ENCODE assay signal across 10 mouse cellular contexts in the genomic region with DNA sequence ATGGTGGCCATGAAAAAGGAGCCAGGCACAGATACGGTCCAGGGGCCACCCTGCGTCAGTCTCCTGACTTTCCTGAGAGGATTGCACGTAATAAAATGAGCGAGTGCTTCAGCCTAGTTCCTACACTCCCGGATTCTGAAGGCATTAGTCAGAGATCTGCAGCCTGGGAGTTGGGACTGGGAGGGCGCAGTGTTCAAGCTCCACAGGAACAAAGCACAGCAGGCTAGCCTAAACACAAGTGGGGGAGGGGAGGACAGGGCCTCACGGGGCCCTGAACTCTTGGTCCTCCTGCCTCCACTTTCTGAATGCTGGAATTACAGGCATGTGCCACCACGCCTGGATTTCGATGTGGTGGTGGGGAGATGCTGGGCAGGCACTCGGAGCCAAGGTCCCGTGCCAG. TPM values are rescaled to one million over a fixed set of nuclear protein-coding genes. Genes with fewer than 3 reads are reported as not detected.
A peak's percentile ranks its signal among the peaks of the same experiment; 100 is the strongest.
DNase-seq lines count a peak whose midpoint lies in the region; ATAC-seq and TF ChIP-seq lines count a peak whose summit lies in the region.
"Had no signal": no experiment of that assay in that cellular context is flagged by ENCODE, and none has a peak within 500 bp of the region (broad histone marks: within the 10 kb centered on the region; RNA-seq: fewer than 3 reads in every experiment).

No protein-coding gene starts in this region.

- peaks cover 88% of the 10 kb centered on the region for H3K4me1 ChIP-seq in heart, embryonic 12.5 days (replicated peaks)
- H3K4me1 ChIP-seq in embryonic facial prominence, embryonic 11.5 days (ENCODE audit: control insufficient read depth, insufficient read depth, low read length) = peaks cover 15% of the 10 kb centered on the region
- H3K4me1 ChIP-seq in lung, adult 2 months (ENCODE audit: control insufficient read depth, insufficient read depth, low read length) = peaks cover 75% of the 10 kb centered on the region

- H3K27ac ChIP-seq in heart, embryonic 12.5 days (ENCODE audit: poor library complexity, severe bottlenecking) = peak overlapping the region; percentile 78; the same call in 1 of the 2 replicates
- no peak overlapping the region for H3K27ac ChIP-seq in embryonic facial prominence, embryonic 11.5 days (replicated peaks; ENCODE audit: low read depth, low read length)

- DNase-seq in heart, adult 18-20 months = no peak
- peak; percentile 99 for DNase-seq in 3T3-L1 (ENCODE audit: low read depth, low spot score)
- DNase-seq in embryonic facial prominence, embryonic 11.5 days (ENCODE audit: low spot score) = peak; percentile 47
- peak; percentile 46 for DNase-seq in lung, adult 2 months
- no peak for DNase-seq in left cerebral cortex, adult 9 months (ENCODE audit: low spot score in 2 of 2)
- DNase-seq: right cerebral cortex, postnatal 25 days had no signal

- 37% methylated on average over 11 of the region's 11 CpGs for WGBS in heart, embryonic 12.5 days
- WGBS in embryonic facial prominence, embryonic 11.5 days = 40% methylated on average over 11 of the region's 11 CpGs
- WGBS in lung, adult 2 months = 27% methylated on average over 11 of the region's 11 CpGs

- H3K36me3 ChIP-seq in heart, embryonic 12.5 days = peaks cover 82% of the 10 kb centered on the region
- peaks cover 17% of the 10 kb centered on the region for H3K36me3 ChIP-seq in embryonic facial prominence, embryonic 11.5 days (replicated peaks; ENCODE audit: control insufficient read depth, insufficient read depth, low read depth, low read length)

- ATAC-seq in heart, embryonic 12.5 days (ENCODE audit: insufficient number of reproducible peaks, low FRiP score) = no peak
- no peak for ATAC-seq in embryonic facial prominence, embryonic 11.5 days (replicated peaks; ENCODE audit: insufficient number of reproducible peaks, low FRiP score, low TSS enrichment, low read depth)
- no peak for ATAC-seq in monocyte, adult 5-6 weeks (replicated peaks; ENCODE audit: insufficient number of reproducible peaks, low FRiP score, low TSS enrichment, poor library complexity, severe bottlenecking)
- ATAC-seq in megakaryocyte, adult 5-6 weeks (ENCODE audit: poor library complexity, severe bottlenecking) = no peak
- ATAC-seq: hindbrain, embryonic 16.5 days had no signal

- TF ChIP-seq CTCF in lung, adult 2 months (IDR thresholded peaks at IDR 0.05; ENCODE audit: insufficient read depth, low read length) = no peak

- TF ChIP-seq POLR2A in lung, adult 2 months (IDR thresholded peaks at IDR 0.05; ENCODE audit: borderline replicate concordance, extremely low read depth, low read depth, low read length) = no peak

- no peaks in the 10 kb centered on the region for H3K9me3 ChIP-seq in heart, embryonic 12.5 days (replicated peaks)
- no peaks in the 10 kb centered on the region for H3K9me3 ChIP-seq in embryonic facial prominence, embryonic 11.5 days (replicated peaks; ENCODE audit: control insufficient read depth, low read length)

- H3K27me3 ChIP-seq in heart, embryonic 12.5 days (replicated peaks) = no peaks in the 10 kb centered on the region
- H3K27me3 ChIP-seq in embryonic facial prominence, embryonic 11.5 days (ENCODE audit: control insufficient read depth, insufficient read depth, low read length) = no peaks in the 10 kb centered on the region

- H3K4me3 ChIP-seq in heart, embryonic 12.5 days = no peak overlapping the region
- H3K4me3 ChIP-seq in embryonic facial prominence, embryonic 11.5 days (ENCODE audit: low read depth, low read length) = no peak overlapping the region
- H3K4me3 ChIP-seq in lung, adult 2 months (replicated peaks; ENCODE audit: extremely low read depth, low read depth, low read length) = no peak overlapping the region

- peak overlapping the region; percentile 5 for H3K9ac ChIP-seq in heart, embryonic 12.5 days
- H3K9ac ChIP-seq in embryonic facial prominence, embryonic 11.5 days (replicated peaks; ENCODE audit: low read length) = no peak overlapping the region

- peak overlapping the region; percentile 7 for H3K4me2 ChIP-seq in heart, embryonic 12.5 days
- no peak overlapping the region for H3K4me2 ChIP-seq in embryonic facial prominence, embryonic 11.5 days (ENCODE audit: low read depth, low read length)

RNA-seq across cellular contexts. Expression of a gene that starts 7.7 kb away (rescaled TPM):
- polyA plus RNA-seq in heart, embryonic 12.5 days (2016; fragmentation: Nextera tagmentation; extraction: Ambion mirVana) = 108 and 111 TPM in 2 replicates
- total RNA-seq in heart, adult 18-20 months (2021) = 10 to 100 TPM; 49.1 to 51.0 TPM
- polyA plus RNA-seq in embryonic facial prominence, embryonic 11.5 days (2014; fragmentation: Nextera tagmentation; extraction: Ambion mirVana) = 110 TPM in 2 replicates
- 278 and 318 TPM in 2 replicates for polyA plus RNA-seq in lung, adult 2 months (2012; rRNA removed)
- 86.5 to 90.0 TPM (median 87.5 TPM) in 3 replicates for total RNA-seq in monocyte, adult 5-6 weeks (2017)
- 30.2 and 32.5 TPM in 2 replicates for total RNA-seq in megakaryocyte, adult 5-6 weeks (2015)
- 89.8 and 106 TPM in 2 replicates for total RNA-seq in megakaryocyte, adult 5-6 weeks (2017)

RNA-seq across cellular contexts. Expression of a gene that starts 7.8 kb away (rescaled TPM):
- polyA plus RNA-seq in heart, embryonic 12.5 days (2016; fragmentation: Nextera tagmentation; extraction: Ambion mirVana) = 57.0 and 63.3 TPM in 2 replicates
- 10 to 100 TPM; 98.2 to 98.3 TPM for total RNA-seq in heart, adult 18-20 months (2021)
- 42.3 and 44.9 TPM in 2 replicates for polyA plus RNA-seq in embryonic facial prominence, embryonic 11.5 days (2014; fragmentation: Nextera tagmentation; extraction: Ambion mirVana)
- 69.2 and 74.3 TPM in 2 replicates for polyA plus RNA-seq in lung, adult 2 months (2012; rRNA removed)
- 22.0 to 38.0 TPM (median 27.7 TPM) in 3 replicates for total RNA-seq in monocyte, adult 5-6 weeks (2017)
- 23.7 and 27.3 TPM in 2 replicates for total RNA-seq in megakaryocyte, adult 5-6 weeks (2015)
- total RNA-seq in megakaryocyte, adult 5-6 weeks (2017) = 17.5 and 19.3 TPM in 2 replicates

Comparison
In these comparisons a context has a peak if more than half of its experiments do, and no peak if none do; other contexts are left out.
1. DNase-seq: peak in 3T3-L1 (single experiment), embryonic facial prominence, embryonic 11.5 days (single experiment) and lung, adult 2 months (single experiment); none in heart, adult 18-20 months (0 of 2) and left cerebral cortex, adult 9 months (0 of 2).